Mouse (Mus musculus) adrenal gland, adult 8-10 months (tissue): ENCODE measurements around the gene Pigl. TPM values are rescaled to one million over a fixed set of nuclear protein-coding genes. Genes with fewer than 3 reads are reported as not detected.

Experiments
- DNase-seq: peaks from one replicate; pipeline ENCODE4 v3.0.0; 2022
- total RNA-seq, 4 experiments: library from RNA; stranded (reverse); gene quantifications; 2 replicates each; pipeline ENCODE4 v1.2.4; 2022

The Pigl gene
- total RNA-seq, 4 experiments from 2014 or later: 10.2 to 10.9 (median 10.7) TPM

DNA sequence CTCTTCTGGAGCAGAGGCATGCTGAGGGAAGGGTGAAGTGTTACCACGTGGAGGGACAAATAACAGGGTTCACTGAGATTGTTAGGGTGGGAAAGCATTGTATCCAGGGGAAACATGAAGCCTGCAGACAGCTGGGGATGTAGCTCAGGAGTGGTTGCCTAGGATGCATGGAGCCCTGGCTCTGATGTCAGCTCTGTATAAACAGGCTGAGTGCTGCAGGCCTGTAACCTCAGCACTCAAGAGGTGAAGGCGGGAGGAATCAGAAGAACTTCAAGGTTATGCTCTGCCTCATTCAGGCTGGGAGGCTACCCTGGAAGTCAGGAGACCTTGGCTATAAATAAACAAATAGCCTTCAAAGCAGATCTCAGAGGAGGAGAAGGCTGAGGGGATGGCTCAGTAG lies 60.7 kb downstream of the Pigl start:
- DNase-seq: peak; percentile 54

DNA sequence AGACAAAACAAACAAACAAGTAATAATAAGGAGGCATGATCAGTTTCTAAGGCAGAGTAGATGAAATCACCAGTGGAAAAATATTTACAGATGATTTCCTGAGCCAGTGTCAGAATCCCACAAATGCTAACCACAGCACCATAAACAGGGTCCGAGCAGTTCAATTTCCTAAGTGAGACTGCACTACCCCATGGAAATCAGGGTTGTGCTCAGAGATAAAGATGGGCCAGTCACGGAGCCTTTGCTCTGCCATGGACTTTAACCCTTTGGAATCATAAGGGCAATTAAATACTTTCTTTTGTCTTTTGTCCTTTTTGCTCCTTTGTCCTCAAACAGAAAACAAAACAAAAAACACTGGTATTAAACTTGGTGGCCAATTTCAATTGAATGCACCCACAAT lies 64.0 kb downstream of the Pigl start:
- no peak for DNase-seq

DNA sequence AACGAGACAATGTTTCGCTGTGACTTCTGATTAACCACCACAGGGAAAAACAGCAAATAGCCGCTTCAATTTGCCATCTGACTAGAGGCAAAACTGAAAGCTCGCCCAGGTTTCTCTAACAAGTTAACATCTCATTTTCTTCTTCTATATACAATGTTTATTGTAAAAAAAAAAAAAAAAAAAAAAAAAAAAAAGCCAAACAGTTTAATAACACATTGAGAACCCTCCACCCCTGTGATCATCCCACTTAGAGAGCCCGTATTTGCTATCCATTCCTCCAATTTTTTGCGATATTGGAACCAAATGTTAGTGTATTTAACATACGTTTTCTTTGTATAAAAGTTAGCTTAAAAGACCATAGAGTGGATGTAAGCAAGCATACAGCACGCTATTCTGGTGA lies 78.8 kb downstream of the Pigl start:
- no peak for DNase-seq

DNA sequence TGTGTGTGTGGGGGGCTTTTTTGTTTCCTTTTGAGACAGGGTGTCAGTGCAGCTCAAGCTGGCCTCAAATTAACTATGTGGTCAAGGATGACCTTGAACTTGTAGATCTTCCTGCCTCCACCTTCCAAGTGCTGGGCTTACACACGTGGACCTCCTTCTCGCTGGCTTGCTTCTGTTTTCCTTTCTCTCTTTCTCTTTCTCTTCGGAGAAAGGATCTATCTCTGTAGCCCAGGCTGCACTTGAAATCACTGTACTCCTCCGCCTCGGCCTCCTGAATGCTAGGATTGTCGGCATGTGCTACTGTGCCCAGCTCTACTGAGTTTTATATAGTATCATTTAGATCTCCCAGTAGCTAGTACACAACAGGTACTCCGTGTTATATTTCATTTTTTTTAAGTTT lies 79.3 kb downstream of the Pigl start:
- no peak for DNase-seq

DNA sequence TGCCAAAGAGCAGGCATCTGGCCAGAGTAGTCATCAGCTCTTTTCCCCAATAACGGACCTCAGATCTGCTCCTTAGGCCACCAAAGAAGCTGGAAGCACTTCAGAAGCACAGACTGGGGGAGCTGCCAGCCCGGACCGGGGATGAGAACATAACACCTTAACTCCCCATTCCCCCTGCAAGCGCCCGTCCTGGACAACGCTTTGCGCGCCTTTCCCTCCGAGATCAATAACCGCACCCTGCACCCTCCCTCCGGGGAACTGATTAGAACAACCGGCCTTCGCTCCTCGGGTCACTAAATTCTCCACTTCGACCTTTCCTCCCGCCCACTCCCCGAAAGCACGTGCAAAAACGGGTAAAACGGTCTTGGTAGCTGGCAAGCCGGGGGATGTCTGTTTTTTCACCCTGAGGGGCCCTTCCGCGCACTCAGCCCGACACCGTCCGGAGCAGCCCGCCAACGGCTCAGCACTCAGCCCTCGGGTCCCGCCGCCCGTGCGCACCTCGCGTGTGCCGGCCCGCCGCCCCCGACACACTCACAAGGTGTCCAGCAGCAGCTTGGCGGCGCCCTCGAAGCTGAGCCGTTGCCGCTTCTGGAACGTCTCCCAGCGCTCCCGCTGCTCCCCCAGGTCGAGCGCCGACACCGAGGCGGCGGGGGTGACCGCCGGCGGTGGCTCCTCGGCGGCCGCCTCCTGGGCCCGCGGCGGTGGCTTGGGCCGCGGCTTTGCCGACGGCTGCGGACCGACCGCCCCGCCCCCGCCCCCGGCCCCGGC lies 80.2 kb downstream of the Pigl start:
- peak; percentile 28 for DNase-seq

DNA sequence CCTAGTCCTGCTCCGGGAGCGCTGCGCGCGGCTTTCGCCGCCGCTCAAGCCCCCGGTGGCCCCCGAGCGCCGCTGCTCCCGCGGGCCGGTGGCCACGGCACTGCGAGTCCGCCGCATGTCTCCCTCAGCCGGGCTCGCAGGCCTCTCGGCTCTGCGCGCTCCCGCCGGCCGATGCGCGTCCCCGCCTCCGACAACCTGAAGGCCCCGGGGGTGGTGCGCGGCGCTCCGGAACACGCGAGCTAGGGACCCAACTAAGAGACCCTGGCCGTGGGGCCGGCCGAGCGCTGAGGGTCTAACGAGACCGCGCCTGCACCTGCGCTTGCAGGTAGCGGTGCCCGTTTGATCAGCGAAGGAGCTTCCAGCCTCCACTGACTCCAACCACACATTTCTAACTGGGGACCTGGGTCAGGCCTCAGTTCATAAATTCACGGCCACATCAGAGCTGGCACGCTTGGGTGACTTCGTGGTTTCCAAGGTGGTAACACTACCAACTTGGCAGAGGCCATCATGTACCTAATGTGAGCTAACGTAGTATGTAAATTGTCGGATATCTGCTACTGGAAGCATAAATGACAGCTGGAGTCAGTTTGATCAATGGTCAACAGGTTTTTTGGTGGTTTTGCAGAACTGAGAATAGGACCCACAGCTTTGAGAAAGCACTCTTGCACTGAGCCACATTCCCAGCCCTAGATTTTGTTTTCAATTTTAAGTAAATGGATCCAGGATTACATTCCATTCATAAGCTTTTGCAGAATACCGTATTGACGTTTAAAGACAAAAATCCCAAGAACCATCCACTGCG lies 81.0 kb downstream of the Pigl start, which contains the start of gene Cenpv:
Gene Cenpv (minus strand): TSS at position 173 of the 802 bp plus-strand sequence.
- DNase-seq: peak; percentile 56

DNA sequence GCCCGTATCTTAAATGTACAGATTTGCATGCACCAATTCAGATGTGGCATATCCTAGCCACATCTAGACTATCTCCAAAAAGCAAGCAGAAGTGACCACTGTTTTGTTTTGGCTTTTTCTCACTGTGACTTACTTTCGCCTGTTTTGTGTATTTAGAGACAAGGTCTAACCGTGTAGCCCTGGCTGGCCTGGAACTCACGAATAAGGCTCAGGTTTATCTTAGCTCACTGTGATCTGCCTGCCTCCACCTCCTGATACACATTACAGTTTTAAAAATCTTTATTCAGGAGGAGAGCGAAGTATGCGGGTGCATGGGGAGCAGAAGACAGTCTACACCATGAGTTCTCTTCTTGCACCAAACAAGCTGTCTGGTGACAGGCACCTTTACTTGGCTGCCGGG lies 81.9 kb downstream of the Pigl start:
- DNase-seq: no peak

DNA sequence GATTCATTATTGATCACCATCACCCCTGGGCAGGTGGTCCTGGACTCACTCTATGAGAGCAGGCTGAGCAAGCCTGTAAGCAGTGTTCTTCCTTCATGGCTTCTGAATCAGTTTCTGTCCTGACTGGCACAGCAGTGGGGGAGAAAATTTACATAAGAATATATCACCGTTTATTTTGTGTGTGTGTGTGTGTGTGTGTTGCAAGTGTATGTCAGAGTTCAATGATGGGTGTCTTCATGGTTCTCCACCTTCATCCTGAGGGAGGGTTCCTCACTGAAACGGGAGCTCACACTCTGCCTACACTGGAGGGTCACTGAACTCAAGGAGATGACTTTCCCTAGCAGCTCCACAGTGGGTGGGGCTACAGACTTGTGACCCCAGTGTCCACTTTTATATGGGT lies 82.7 kb downstream of the Pigl start:
- no peak for DNase-seq

DNA sequence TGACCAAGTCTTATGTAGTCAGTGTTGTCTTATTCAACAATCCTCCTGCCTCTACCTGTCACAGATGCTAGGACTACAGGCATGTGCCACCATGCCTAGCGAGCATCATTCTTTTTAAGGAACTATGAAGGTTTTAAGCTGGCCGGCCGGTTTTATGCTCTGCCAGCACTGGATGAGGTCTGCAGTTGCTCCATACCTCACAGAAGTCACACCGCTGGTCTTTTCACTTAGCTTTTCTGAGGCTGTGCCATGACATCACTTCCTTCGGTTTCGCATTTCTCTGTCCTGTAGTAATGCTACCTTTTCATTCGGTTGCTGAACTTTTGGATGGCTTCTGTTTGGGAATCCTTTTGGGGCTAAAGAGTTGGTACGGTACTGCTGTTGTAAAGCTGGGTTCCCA lies 83.3 kb downstream of the Pigl start:
- no peak for DNase-seq

DNA sequence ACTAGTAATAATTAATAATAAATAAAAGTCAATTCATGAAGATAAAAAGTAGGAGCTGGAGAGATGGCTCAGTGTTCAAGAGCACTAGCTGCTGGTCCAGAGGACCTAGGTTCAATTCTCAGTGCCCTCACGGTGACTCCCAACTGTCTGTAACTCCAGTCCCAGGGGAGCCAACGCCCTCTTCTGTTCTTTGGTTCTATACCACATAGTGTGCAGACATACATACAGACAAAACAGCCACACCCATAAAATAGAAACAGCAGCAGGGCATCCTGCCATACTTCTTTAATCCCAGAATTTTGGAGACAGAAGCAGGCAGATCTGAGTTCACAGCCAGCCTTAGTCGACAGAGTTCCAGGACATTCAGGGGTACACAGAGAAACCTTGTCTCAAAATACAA lies 85.7 kb downstream of the Pigl start:
- no peak for DNase-seq

DNA sequence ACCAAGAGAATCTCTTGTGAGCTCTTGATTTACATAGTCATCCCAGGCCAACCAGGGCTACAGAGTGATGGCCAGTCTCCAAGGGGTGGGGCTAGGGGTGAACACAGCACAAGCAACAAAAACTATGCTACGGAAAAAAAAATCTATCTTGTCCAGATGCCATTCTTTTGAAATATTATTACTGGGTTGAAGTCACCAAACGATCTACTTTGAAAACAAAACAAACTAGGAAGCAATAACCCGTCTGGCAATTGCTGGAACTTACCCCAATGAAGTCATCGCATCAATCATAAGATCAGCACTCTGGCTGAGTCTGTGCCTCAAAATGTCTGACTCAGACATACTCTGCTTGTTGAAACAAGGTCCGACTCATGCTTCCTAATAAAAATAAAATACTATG lies 91.5 kb downstream of the Pigl start:
- peak; percentile 84 for DNase-seq

DNA sequence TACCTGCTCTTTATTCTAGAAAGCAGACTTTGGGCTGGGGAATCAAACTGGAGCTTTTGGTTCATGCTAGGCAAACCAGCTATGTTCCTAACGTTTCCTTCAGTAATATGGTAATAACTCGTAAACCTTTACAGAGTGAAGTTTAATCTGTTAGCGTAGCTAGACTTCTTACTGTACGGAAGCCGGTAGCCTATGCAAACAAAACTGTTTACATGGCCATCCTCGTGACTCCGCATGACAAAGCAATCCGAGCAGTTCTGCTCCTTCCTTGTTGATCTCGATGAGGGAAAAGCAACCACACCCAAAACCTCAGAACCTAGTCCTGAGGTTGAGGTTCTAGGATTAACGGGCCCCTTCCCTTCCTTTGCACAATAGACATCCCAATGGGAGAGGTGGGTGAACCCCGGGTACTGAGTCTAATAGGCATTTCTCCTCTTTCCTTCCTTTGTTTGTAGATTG lies 92.0 kb downstream of the Pigl start:
- DNase-seq: peak; percentile 40

DNA sequence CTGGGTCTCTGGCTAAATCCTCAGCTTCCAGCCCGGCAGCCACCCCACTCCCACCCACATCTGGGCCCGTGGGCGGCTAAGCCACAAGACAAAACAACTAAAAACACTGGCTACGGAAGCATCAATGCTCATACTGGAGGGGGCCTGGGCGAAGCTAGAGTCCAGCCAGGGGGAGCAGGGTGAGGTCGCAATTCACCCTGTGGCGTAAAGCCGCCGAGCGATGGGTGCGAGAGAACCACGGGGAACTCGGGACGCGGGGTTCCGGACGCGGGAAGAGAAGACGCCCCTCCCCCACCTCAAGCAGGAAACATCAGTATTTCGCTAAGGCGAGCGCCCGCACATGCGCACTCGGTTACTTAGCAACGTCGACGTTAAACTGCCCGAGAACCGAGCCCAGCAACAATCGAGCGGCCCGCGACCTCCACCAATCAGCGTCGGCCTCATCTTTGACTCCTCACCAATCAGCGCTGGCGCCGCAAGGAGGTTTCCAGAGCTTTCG lies 92.5 kb downstream of the Pigl start, which contains the start of gene Ubb:
Gene Ubb (plus strand): TSS at position 445 of the 499 bp plus-strand sequence.
- peak; percentile 99 for DNase-seq

DNA sequence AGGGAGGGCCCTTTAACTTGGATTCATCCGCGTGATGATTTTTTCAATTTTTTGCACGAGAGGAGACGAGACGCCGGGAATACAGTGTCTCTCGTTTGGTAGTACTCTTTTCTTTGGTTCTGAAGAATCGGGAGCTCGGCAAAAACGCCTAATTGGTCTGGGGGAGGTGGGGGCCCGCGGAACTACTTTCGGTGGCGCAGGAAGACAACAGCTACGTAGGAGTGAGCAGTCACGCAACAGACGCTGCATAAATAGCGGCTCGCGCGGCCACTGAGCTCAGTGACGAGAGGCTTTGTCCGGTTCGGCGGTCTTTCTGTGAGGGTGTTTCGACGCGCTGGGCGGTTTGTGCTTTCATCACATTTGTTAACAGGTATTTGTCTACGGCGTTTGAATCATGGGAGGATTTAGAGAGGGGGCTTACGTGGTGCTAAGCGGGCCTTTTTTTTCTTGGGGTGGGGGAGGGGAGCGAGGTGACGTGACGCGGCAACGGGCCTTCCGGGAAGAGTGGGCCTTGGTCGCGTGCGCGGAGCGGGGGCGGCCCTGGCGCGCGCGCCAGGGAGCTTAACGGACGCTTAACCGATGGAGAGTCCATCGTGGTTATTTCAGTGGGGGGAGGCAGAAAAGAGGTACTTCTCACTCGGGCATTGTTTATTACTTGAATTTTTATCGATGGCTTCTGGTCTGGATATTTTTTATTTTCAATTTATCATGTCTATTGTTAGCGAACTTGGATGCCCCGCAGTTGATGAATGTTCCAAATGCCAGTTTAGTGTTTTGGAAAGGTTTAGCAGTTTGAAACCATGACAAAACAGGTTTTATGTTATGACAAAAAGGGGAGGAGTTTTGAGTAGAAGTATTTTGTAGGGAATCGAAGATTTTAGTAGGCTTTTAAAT lies 93.2 kb downstream of the Pigl start:
- DNase-seq: peak; percentile 83

DNA sequence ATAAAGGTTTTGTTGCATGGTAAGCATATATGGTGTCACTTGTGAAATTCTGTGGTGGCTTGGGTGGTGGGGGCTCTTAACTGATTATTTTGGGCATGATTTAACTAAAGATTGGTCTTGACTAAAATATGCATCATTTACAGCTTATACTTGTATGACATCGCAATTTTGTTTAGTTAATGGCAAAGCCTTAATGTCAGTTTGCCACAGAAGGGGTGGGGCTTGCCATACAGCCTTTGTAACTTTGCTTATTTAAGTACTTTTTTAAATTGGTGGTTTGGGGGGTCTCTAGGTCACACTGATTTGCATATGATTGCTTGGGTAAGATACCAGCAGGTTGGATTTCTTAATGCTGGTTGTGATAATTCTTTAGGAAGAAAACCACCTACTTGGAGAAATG lies 94.9 kb downstream of the Pigl start:
- DNase-seq: no peak

DNA sequence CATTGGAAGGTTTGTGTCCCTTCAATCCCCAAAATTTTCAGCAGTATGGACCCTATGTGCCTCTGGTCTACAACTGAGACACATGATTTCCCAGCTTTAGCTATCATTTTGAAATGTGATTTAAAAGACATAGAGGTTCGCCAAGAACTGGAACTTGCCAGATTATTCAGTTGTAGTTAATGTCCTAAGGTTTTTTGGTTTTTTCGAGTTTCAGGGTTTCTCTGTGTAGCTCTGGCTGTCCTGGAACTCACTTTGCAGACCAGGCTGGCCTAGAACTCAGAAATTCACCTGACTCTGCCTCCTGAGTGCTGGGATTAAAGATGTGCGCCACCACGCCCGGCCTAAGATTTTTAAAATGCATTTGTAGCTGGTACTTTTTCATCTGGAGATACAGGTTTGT lies 95.4 kb downstream of the Pigl start:
- DNase-seq: no peak

DNA sequence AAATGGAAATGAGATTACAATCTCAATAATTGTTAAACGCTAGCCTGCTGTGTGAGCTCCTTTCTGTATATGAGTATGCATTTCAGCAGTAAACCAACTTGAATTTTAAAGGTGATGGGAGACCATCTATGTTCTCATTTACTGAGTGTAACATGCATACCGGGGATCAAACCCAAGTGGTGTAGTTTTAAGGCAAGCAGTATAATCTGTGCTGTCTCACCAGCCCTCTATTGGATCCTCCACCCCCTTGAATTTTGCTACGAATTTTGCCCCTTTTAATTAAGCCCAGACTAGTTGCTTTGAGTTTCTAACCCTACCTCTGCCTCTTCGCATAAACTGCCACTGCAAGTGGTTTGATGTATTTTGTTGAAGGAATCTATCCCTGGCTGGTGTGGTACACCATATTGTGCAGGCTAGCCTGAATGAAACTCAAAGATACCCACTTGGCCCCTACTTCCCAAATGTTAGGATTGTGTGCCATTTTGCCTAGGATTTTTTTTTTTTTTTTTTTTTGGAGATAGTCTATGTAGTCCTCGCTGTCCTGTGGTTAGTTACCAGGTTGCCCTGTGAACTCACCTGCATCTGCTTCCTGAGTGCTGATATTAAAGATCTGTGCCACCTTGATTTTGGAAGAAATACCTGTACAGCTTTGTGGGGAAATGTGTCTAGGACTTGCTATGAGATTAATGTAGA lies 96.0 kb downstream of the Pigl start:
- no peak for DNase-seq

DNA sequence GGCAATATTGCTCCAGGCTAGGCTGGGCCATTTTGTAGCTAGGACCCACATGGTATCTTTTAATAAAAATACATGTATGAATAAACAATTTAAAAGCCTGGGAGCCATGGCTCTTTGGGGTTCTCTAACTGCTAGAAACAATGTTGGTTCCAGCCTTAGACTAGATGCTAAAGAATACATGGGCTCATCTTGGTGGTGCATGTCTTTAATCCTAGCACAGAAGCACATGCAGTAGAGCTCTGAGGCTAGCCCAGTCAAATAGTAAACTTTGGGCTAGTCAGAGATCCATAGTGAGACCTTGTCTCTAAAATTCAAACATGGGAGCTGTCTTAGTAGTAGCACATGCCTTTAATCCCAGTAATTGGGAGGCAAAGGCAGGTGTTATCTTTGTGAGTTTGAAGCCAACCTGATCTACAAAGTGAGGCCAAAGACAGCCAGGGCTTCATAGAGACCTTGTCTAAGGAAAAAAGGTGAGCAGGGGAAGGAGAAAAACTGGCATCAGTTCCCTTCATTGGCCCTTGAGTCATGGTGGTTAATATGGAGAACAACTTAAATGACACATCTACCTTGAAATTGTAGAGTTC lies 96.8 kb downstream of the Pigl start:
- no peak for DNase-seq

DNA sequence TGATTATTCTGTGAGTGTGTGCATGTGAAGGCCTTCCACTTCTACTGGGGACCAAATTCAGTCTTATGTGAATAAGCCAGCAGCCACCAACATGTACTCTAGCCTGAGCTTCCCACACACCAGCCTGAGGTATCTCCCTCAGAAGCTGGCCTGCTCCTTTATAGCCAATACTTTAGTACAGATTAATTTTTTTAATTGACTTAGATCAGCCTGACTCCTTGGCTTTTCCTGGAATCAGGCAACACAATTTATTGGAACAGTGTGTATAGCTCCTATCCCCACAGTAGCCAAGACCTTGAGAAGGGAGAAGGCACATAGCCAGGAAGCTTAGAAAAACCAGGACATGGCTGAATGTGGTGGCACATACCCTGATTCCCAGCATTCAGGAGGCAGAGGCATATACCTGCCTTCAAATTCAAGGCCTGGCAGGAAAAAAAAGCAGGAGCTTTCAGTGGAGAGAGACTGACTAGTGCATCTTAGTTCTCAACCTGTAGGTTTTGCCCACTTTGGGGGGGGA lies 97.7 kb downstream of the Pigl start:
- peak; percentile 41 for DNase-seq

DNA sequence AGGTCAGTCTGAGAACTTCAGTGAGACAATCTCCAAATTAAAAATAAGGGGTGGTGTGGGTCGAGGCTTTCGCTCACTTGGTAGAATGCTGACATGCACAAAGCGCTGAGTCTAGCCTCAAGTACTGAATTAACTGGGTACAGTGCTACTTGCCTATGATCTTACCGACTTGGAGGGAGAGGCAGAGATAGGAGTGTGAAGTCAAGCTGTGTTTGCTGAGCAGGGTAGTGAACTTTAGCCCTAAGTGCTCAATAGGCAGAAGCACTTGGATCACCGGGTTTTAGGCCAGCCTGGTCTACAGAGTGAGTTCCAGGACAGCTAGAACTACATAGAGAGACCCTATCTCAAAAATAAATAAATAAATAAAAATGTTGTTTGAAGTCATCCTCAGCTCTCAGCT lies 98.9 kb downstream of the Pigl start:
- DNase-seq: no peak

DNA sequence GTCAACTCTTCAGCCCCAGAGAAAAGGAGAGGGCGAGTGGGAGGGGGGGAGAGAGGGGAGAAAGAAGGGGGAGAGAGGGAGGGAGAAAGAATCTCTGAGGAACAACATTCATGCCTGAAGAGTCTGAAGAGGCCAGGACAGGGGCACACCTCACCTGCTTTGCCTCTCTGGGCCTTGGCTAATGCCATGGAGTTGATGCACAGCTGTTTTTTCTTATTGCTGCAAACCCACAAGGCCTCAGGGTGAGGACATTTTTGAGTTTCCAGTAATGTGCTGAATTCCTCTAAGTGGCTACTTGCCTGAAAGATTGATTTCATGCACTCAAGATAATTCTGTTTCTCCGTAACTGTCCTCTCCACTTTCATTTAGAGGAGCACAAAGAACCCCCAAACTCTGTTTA lies 99.9 kb downstream of the Pigl start:
- DNase-seq: no peak
